Mouse (Mus musculus): ENCODE measurements at regions not wholly inside any gene's neighbourhood (a gene's known extent, or its start where the extent isn't known, plus 50 kb on each side); places are given as distances from the start of the nearest gene placed in this dataset.
"Not testable (repeated sequence)": the region's sequence is repeated elsewhere in the genome, so short reads cannot be mapped to it uniquely, and the experiment has no call there.

DNA sequence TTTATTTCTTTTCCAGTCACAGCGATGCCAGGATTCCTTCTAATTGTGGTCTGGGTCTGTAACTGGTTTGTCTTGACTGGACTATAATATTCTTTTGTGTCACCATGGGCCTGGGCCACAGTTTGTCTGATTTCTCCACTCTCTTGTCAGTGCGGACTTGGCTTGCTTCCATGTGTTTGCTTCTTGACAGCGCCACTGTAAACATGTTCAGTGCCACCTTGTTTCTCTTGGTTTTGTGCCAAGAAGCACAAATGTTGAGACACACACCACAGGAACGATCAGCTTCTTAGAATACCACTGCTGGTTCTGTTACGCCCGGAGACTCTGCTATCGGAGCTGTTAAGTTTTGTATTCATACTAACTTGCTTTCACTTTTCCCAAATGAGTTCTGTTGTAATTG, 180.9 kb upstream of the Tmem45b start:
- Histone ChIP-seq H3K36me3 (ENCODE audit: control insufficient read depth, insufficient read depth, low read length) (no peaks in the 10 kb centered on the region), H3K9me3 (ENCODE audit: control insufficient read depth, low read length) (no peaks in the 10 kb centered on the region), H3K4me1 (ENCODE audit: control insufficient read depth, insufficient read depth, low read length) (0 out of 2 replicates have a peak, but pooled peaks cover 3% of the 10 kb centered on the region), H3K4me2 (ENCODE audit: low read depth, low read length) (no peak overlapping the region), H3K9ac (ENCODE audit: low read depth, low read length) (no peak overlapping the region), H3K27me3 (replicated peaks; ENCODE audit: control insufficient read depth, insufficient read depth, low read length) (no peaks in the 10 kb centered on the region), H3K4me3 (ENCODE audit: low read depth, low read length) (no peak overlapping the region), H3K27ac (replicated peaks; ENCODE audit: low read depth, low read length) (no peak overlapping the region)
- DNase-seq (ENCODE audit: low spot score) (peak; percentile 72), ATAC-seq (ENCODE audit: low read depth) (no peak)
- 70% methylated on average over 7 of the region's 7 CpGs for WGBS

DNA sequence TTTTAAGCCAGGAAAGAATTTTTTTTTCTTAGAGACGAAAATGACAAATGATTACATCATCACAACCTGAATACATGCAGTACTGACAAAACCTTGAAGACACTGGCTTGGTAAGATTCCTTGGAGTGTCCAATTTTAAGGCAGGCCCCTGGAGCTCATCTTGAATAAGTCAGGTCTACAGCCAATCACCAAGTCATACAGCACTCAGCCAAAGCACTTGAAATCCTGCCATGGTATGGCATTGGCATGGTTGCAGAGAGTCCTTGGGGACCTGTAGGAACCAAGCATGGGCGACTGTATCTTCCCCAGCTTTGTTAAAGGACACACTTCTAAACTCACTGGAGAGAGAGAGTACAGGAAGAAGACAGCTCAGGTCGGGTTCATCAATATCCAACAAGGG, 179.8 kb upstream of the Tmem45b start:
- DNase-seq (ENCODE audit: low spot score) (no peak), ATAC-seq (ENCODE audit: low read depth) (no peak)
- Histone ChIP-seq H3K9ac (ENCODE audit: low read depth, low read length) (no peak overlapping the region), H3K27ac (replicated peaks; ENCODE audit: low read depth, low read length) (no peak overlapping the region), H3K4me2 (ENCODE audit: low read depth, low read length) (no peak overlapping the region), H3K4me1 (ENCODE audit: control insufficient read depth, insufficient read depth, low read length) (0 out of 2 replicates have a peak, but pooled peaks cover 3% of the 10 kb centered on the region), H3K4me3 (ENCODE audit: low read depth, low read length) (no peak overlapping the region), H3K36me3 (ENCODE audit: control insufficient read depth, insufficient read depth, low read length) (no peaks in the 10 kb centered on the region), H3K27me3 (replicated peaks; ENCODE audit: control insufficient read depth, insufficient read depth, low read length) (no peaks in the 10 kb centered on the region), H3K9me3 (ENCODE audit: control insufficient read depth, low read length) (no peaks in the 10 kb centered on the region)
- 62% methylated on average over 3 of the region's 3 CpGs for WGBS

DNA sequence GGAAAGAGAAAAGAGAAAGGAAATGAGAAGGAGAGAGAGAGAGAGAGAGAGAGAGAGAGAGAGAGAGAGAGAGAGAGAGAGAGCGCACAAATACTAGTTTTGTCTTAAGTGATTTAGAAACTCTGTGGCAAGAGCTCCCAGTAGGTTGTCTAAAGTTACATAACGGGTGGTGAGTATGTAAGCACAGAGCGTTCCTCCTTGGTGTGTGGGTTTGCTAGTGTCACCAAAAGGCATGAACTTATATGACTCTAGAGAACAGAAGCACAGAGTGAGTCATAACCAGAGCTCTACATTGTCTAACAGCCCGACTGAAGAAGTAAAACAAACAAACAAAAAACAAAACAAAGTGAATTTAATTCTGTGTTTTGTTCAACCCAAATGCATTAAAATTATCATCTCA, 177.9 kb upstream of the Tmem45b start:
- DNase-seq (ENCODE audit: low spot score): peak; percentile 11
- Histone ChIP-seq H3K4me3 (ENCODE audit: low read depth, low read length) (no peak overlapping the region), H3K4me2 (ENCODE audit: low read depth, low read length) (no peak overlapping the region), H3K27ac (replicated peaks; ENCODE audit: low read depth, low read length) (no peak overlapping the region), H3K36me3 (ENCODE audit: control insufficient read depth, insufficient read depth, low read length) (no peaks in the 10 kb centered on the region), H3K9ac (ENCODE audit: low read depth, low read length) (no peak overlapping the region), H3K27me3 (replicated peaks; ENCODE audit: control insufficient read depth, insufficient read depth, low read length) (no peaks in the 10 kb centered on the region), H3K4me1 (ENCODE audit: control insufficient read depth, insufficient read depth, low read length) (0 out of 2 replicates have a peak, but pooled peaks cover 3% of the 10 kb centered on the region), H3K9me3 (ENCODE audit: control insufficient read depth, low read length) (no peaks in the 10 kb centered on the region)
- no peak for ATAC-seq (ENCODE audit: low read depth)
- WGBS: 62% methylated on average over 4 of the region's 4 CpGs

DNA sequence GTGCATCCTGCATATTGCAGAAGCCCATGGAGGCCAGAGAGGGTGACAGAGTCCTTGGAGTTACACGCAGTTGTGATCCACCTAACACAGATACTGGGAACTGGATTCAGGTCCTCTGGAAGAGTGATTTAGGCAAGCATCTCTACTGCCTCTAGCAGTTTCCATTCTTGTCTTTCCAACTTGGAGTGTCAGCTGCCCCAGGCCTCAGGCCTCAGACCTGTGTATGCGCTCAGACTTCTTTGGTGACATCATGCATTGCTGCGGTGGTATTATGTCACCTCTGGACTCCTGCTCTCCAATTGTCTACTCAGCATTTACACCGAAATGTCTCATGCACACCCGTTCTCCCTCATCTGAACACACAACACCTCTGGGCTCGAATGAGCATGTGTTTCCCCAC, 164.0 kb upstream of the Tmem45b start:
- no peaks in the 10 kb centered on the region for H3K4me1 ChIP-seq (ENCODE audit: control insufficient read depth, insufficient read depth, low read length)
- 86% methylated on average over 6 of the region's 6 CpGs for WGBS
- ATAC-seq (ENCODE audit: low read depth) (no peak), DNase-seq (ENCODE audit: low spot score) (no peak)
- H3K4me2 ChIP-seq (ENCODE audit: low read depth, low read length): no peak overlapping the region
- H3K4me3 ChIP-seq (ENCODE audit: low read depth, low read length): no peak overlapping the region
- H3K9ac ChIP-seq (ENCODE audit: low read depth, low read length): no peak overlapping the region
- no peaks in the 10 kb centered on the region for H3K36me3 ChIP-seq (ENCODE audit: control insufficient read depth, insufficient read depth, low read length)
- 0 out of 2 replicates have a peak, but pooled peaks cover 5% of the 10 kb centered on the region for H3K9me3 ChIP-seq (ENCODE audit: control insufficient read depth, low read length)
- H3K27me3 ChIP-seq (replicated peaks; ENCODE audit: control insufficient read depth, insufficient read depth, low read length): no peaks in the 10 kb centered on the region
- H3K27ac ChIP-seq (replicated peaks; ENCODE audit: low read depth, low read length): no peak overlapping the region

DNA sequence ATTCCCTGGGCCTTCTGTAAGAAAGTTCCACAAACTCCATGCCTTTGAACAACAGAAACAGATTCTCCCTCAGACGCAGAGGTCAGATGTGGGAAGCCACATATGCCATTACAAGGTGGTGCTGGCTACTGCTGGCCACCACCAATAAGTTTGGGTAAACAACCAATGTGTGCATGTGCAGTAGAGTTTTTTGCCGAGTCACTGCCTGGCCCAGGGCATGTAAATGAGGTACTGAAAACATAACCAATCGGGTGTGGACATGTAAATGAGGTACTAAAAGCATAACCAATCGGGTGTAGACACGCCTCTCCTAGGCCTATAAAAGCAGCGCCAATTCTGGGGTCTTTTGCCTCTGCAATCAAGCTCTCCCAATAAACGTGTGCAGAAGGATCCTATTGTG, 157.3 kb upstream of the Tmem45b start:
- not testable (repeated sequence) for H3K9ac ChIP-seq (ENCODE audit: low read depth, low read length); H3K4me2 ChIP-seq (ENCODE audit: low read depth, low read length); H3K4me1 ChIP-seq (ENCODE audit: control insufficient read depth, insufficient read depth, low read length); DNase-seq (ENCODE audit: low spot score); H3K36me3 ChIP-seq (ENCODE audit: control insufficient read depth, insufficient read depth, low read length); H3K27me3 ChIP-seq (replicated peaks; ENCODE audit: control insufficient read depth, insufficient read depth, low read length); ATAC-seq (ENCODE audit: low read depth); H3K9me3 ChIP-seq (ENCODE audit: control insufficient read depth, low read length); H3K27ac ChIP-seq (replicated peaks; ENCODE audit: low read depth, low read length); H3K4me3 ChIP-seq (ENCODE audit: low read depth, low read length)
- WGBS: 95% methylated on average over 7 of the region's 7 CpGs

DNA sequence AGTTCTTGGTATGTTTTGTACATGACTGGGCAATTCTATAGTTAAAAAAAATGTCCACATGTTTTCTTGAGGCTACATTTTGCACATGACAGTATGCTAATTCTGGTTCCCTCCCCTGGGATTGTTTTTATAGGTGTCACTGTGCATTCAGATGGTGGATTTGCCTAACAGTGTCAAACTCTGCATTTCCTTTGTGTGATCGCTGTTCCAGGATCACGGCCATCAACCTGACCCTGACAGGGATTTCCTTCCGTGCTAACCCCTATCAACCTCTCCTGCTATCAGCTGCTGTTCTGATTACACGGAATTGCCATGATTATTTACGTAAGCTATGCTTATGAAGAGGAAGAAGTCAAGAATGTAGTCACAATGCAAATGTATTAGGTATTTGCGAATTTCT, 155.1 kb upstream of the Tmem45b start:
- Histone ChIP-seq H3K4me1 (ENCODE audit: control insufficient read depth, insufficient read depth, low read length) (no peaks in the 10 kb centered on the region), H3K9ac (ENCODE audit: low read depth, low read length) (no peak overlapping the region), H3K4me2 (ENCODE audit: low read depth, low read length) (no peak overlapping the region), H3K9me3 (ENCODE audit: control insufficient read depth, low read length) (no peaks in the 10 kb centered on the region), H3K27me3 (replicated peaks; ENCODE audit: control insufficient read depth, insufficient read depth, low read length) (no peaks in the 10 kb centered on the region), H3K4me3 (ENCODE audit: low read depth, low read length) (no peak overlapping the region), H3K27ac (replicated peaks; ENCODE audit: low read depth, low read length) (no peak overlapping the region), H3K36me3 (ENCODE audit: control insufficient read depth, insufficient read depth, low read length) (no peaks in the 10 kb centered on the region)
- WGBS: 57% methylated on average over 6 of the region's 6 CpGs
- no peak for DNase-seq (ENCODE audit: low spot score)
- ATAC-seq (ENCODE audit: low read depth): no peak

DNA sequence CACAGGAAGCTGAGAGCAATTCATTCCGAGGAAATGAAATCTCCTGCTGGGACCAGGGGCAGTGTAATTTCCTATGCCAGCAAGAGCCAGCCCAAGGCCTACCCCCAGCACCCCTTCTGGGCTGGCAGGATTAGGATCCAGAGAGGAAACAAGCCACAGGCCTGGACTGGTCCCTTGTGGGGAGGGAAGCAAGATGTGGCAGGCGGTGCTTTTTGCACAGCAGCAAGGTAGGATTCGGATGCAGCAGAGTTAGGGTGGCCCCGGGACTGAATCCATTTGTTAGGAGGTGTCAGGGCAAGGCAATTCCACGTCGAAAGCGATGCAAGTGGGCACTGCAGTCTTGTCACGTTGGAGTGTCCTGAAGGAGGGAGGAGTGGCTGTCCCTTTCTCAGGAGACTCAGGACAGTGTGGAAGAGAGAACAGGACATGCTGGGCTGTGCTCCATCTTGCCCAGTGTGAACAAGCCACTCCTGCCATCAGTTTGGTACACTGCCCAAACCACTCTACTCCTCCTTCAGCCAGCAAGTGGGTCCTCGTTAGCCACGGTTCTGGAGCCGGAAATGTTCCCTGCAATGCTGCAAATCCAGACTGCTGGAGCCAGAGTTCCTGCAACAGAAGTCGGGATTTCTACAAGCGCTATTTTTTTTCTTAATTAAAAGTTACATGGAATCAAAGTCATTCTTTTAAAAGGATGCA, 150.1 kb upstream of the Tmem45b start:
- H3K36me3 ChIP-seq (ENCODE audit: control insufficient read depth, insufficient read depth, low read length): no peaks in the 10 kb centered on the region
- H3K4me2 ChIP-seq (ENCODE audit: low read depth, low read length): no peak overlapping the region
- no peak overlapping the region for H3K9ac ChIP-seq (ENCODE audit: low read depth, low read length)
- H3K27me3 ChIP-seq (replicated peaks; ENCODE audit: control insufficient read depth, insufficient read depth, low read length): no peaks in the 10 kb centered on the region
- 61% methylated on average over 13 of the region's 13 CpGs for WGBS
- H3K4me1 ChIP-seq (ENCODE audit: control insufficient read depth, insufficient read depth, low read length): peaks cover 4% of the 10 kb centered on the region; the same call in 1 of the 2 replicates
- no peak for DNase-seq (ENCODE audit: low spot score)
- no peaks in the 10 kb centered on the region for H3K9me3 ChIP-seq (ENCODE audit: control insufficient read depth, low read length)
- H3K27ac ChIP-seq (replicated peaks; ENCODE audit: low read depth, low read length): no peak overlapping the region
- no peak overlapping the region for H3K4me3 ChIP-seq (ENCODE audit: low read depth, low read length)
- no peak for ATAC-seq (ENCODE audit: low read depth)

DNA sequence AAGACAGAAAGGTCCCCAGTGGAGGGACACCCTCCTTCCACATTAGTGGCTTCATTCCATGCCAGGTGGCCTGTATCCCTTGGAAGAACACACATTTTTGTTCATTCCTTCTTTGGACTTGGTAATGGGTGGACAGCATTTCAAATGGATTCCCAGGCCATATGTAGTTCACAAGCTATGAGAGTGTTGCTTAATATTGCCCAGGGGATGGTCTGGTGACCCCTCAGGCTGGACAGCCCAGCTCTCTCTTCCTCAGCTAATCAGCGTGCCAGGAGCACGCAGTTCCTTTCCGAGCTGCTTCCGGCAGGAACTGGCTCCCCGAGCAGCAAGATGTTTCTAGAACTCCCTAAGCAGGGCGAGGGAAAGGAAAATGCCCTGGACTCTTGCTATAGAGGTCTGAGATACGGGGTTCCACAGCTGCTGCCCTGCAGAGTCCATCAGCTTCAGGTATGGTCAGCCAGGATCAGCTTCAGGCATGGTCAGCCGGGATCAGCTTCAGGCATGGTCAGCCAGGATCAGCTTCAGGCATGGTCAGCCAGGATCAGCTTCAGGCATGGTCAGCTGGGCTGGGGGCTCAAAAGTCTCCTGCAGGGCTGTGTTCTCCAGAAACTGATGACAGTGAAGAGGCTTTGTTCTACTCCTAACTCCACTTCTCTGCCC, 146.9 kb upstream of the Tmem45b start:
- no peak for DNase-seq (ENCODE audit: low spot score)
- Histone ChIP-seq H3K27ac (replicated peaks; ENCODE audit: low read depth, low read length) (no peak overlapping the region), H3K9ac (ENCODE audit: low read depth, low read length) (no peak overlapping the region), H3K36me3 (ENCODE audit: control insufficient read depth, insufficient read depth, low read length) (no peaks in the 10 kb centered on the region), H3K4me3 (ENCODE audit: low read depth, low read length) (no peak overlapping the region), H3K27me3 (replicated peaks; ENCODE audit: control insufficient read depth, insufficient read depth, low read length) (no peaks in the 10 kb centered on the region), H3K4me1 (ENCODE audit: control insufficient read depth, insufficient read depth, low read length) (peaks cover 4% of the 10 kb centered on the region; the same call in 1 of the 2 replicates), H3K9me3 (ENCODE audit: control insufficient read depth, low read length) (no peaks in the 10 kb centered on the region), H3K4me2 (ENCODE audit: low read depth, low read length) (no peak overlapping the region)
- no peak for ATAC-seq (ENCODE audit: low read depth)
- 66% methylated on average over 8 of the region's 8 CpGs for WGBS

DNA sequence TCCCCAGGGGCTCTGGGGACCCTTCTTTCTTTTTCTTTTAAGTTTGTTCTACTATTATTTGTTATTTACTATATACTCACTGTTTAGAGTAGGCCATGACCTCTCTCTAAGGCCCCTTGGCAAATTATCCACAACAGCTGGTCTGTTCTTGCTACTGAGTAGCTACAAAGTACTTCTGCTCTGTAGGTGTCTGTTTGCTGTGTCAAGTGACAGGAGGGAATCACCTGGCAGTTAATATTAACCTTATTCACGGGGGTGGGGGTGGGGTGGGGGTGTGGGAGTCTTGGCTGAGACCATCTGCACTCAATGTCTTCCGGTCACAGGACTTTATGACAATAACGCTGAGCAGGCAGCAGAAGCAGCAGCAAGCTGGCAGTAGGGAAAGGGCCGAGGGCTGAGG, 146.4 kb upstream of the Tmem45b start:
- Histone ChIP-seq H3K36me3 (ENCODE audit: control insufficient read depth, insufficient read depth, low read length) (no peaks in the 10 kb centered on the region), H3K4me2 (ENCODE audit: low read depth, low read length) (no peak overlapping the region), H3K27me3 (replicated peaks; ENCODE audit: control insufficient read depth, insufficient read depth, low read length) (no peaks in the 10 kb centered on the region), H3K4me1 (ENCODE audit: control insufficient read depth, insufficient read depth, low read length) (peaks cover 4% of the 10 kb centered on the region; the same call in 1 of the 2 replicates), H3K27ac (replicated peaks; ENCODE audit: low read depth, low read length) (no peak overlapping the region), H3K4me3 (ENCODE audit: low read depth, low read length) (no peak overlapping the region), H3K9ac (ENCODE audit: low read depth, low read length) (no peak overlapping the region), H3K9me3 (ENCODE audit: control insufficient read depth, low read length) (no peaks in the 10 kb centered on the region)
- 70% methylated on average over 4 of the region's 4 CpGs for WGBS
- no peak for DNase-seq (ENCODE audit: low spot score)
- no peak for ATAC-seq (ENCODE audit: low read depth)
